Mouse (Mus musculus): ENCODE measurements around the gene Iqcn.

The Iqcn gene

GRCm38 (mm10) chr8:70703287-70703686 is at the start of gene Iqcn:
TSS of gene Iqcn (plus strand) at chr8:70703457.
- in situ Hi-C loops (cut with MboI, MseI) = no loop called here

GRCm38 (mm10) chr8:70654121-70654520 is 49.1 kb upstream of the Iqcn start:
- in situ Hi-C loops (cut with MboI, MseI) = loop anchor here (25.0 kb wide), 1 partner anchor 1508 kb away; the partner anchor contains the start of gene Rab8a

GRCm38 (mm10) chr8:70655469-70655868 is 47.8 kb upstream of the Iqcn start:
- in situ Hi-C loops (cut with MboI, MseI) = loop anchor here (25.0 kb wide), 1 partner anchor 1507 kb away; the partner anchor contains the start of gene Rab8a

- in situ Hi-C loops (cut with MboI, MseI) = loop anchor here (25.0 kb wide), 1 partner anchor 1506 kb away; the partner anchor contains the start of gene Rab8a
Measured at GRCm38 (mm10) chr8:70656193-70656790, 47.0 kb upstream of the Iqcn start.

- in situ Hi-C loops (cut with MboI, MseI) = loop anchor here (25.0 kb wide), 1 partner anchor 1505 kb away; the partner anchor contains the start of gene Rab8a
Measured at GRCm38 (mm10) chr8:70657214-70657613, 46.0 kb upstream of the Iqcn start.

- in situ Hi-C loops (cut with MboI, MseI) = loop anchor here (25.0 kb wide), 1 partner anchor 1505 kb away; the partner anchor contains the start of gene Rab8a
Measured at GRCm38 (mm10) chr8:70657739-70658138, 45.5 kb upstream of the Iqcn start.

GRCm38 (mm10) chr8:70658897-70659603 is 44.2 kb upstream of the Iqcn start:
- in situ Hi-C loops (cut with MboI, MseI) = loop anchor here (25.0 kb wide), 1 partner anchor 1503 kb away; the partner anchor contains the start of gene Rab8a

GRCm38 (mm10) chr8:70659604-70660272 is 43.5 kb upstream of the Iqcn start:
- in situ Hi-C loops (cut with MboI, MseI) = loop anchor here (5.0 to 25.0 kb wide), 2 partner anchors 53 to 1503 kb away; partner anchors contain the start of gene Rab8a

GRCm38 (mm10) chr8:70660273-70660725 is 43.0 kb upstream of the Iqcn start, which contains the start of gene Pgpep1:
TSS of gene Pgpep1 (minus strand) at chr8:70660388.
- in situ Hi-C loops (cut with MboI, MseI) = loop anchor here (5.0 to 25.0 kb wide), 2 partner anchors 52 to 1502 kb away; partner anchors contain the start of gene Rab8a

GRCm38 (mm10) chr8:70663691-70664090 is 39.6 kb upstream of the Iqcn start:
- in situ Hi-C loops (cut with MboI, MseI) = loop anchor here (5.0 to 25.0 kb wide), 2 partner anchors 49 to 1499 kb away; partner anchors contain the start of gene Rab8a

- in situ Hi-C loops (cut with MboI, MseI) = loop anchor here (5.0 to 25.0 kb wide), 2 partner anchors 48 to 1498 kb away; partner anchors contain the start of gene Rab8a
Measured at GRCm38 (mm10) chr8:70664631-70665030, 38.6 kb upstream of the Iqcn start.

- in situ Hi-C loops (cut with MboI, MseI) = loop anchor here (25.0 kb wide), 1 partner anchor 1497 kb away; the partner anchor contains the start of gene Rab8a
Measured at GRCm38 (mm10) chr8:70665599-70665998, 37.7 kb upstream of the Iqcn start.

- in situ Hi-C loops (cut with MboI, MseI) = loop anchor here (25.0 kb wide), 1 partner anchor 1495 kb away; the partner anchor contains the start of gene Rab8a
Measured at GRCm38 (mm10) chr8:70667071-70667470, 36.2 kb upstream of the Iqcn start.

- in situ Hi-C loops (cut with MboI, MseI) = loop anchor here (5.0 to 25.0 kb wide), 2 partner anchors 816 to 1491 kb away; partner anchors contain the start of genes Ano8, Gtpbp3 and Rab8a
Measured at GRCm38 (mm10) chr8:70671615-70672324, 31.5 kb upstream of the Iqcn start.

GRCm38 (mm10) chr8:70672325-70673078 is 30.8 kb upstream of the Iqcn start:
- in situ Hi-C loops (cut with MboI, MseI) = loop anchor here (5.0 to 25.0 kb wide), 2 partner anchors 815 to 1490 kb away; partner anchors contain the start of genes Ano8, Gtpbp3 and Rab8a

- in situ Hi-C loops (cut with MboI, MseI) = loop anchor here (5.0 to 25.0 kb wide), 2 partner anchors 814 to 1489 kb away; partner anchors contain the start of genes Ano8, Gtpbp3 and Rab8a
Measured at GRCm38 (mm10) chr8:70673079-70673856, 30.0 kb upstream of the Iqcn start, which contains the start of gene Lsm4. TSS of gene Lsm4 (plus strand) at chr8:70673248.

- in situ Hi-C loops (cut with MboI, MseI) = loop anchor here (5.0 to 25.0 kb wide), 2 partner anchors 813 to 1488 kb away; partner anchors contain the start of genes Ano8, Gtpbp3 and Rab8a
Measured at GRCm38 (mm10) chr8:70674109-70674508, 29.1 kb upstream of the Iqcn start.

GRCm38 (mm10) chr8:70674716-70675115 is 28.5 kb upstream of the Iqcn start:
- in situ Hi-C loops (cut with MboI, MseI) = loop anchor here (5.0 to 25.0 kb wide), 2 partner anchors 813 to 1488 kb away; partner anchors contain the start of genes Ano8, Gtpbp3 and Rab8a
